Mouse (Mus musculus): ENCODE results near the gene Pou3f1.

Pou3f1 gene

GRCm38 (mm10) chr4:124656518-124656853 lies at the start of gene Pou3f1:
TSS of gene Pou3f1 (plus strand) at chr4:124656807.
- no peak for DNase-seq

- peak; percentile 51 for DNase-seq
These were observed 49.4 kb upstream of the Pou3f1 start for GRCm38 (mm10) chr4:124607166-124607565.

- DNase-seq: no peak
These were observed 46.5 kb upstream of the Pou3f1 start for GRCm38 (mm10) chr4:124610066-124610465.

GRCm38 (mm10) chr4:124610703-124611102 lies 45.9 kb upstream of the Pou3f1 start, which contains the start of gene 3100002H09Rik:
TSS of gene 3100002H09Rik (minus strand) at chr4:124610803.
- no peak for DNase-seq

- DNase-seq: no peak
These were observed 44.8 kb upstream of the Pou3f1 start for GRCm38 (mm10) chr4:124611768-124612167.

- no peak for DNase-seq
These were observed 42.4 kb upstream of the Pou3f1 start for GRCm38 (mm10) chr4:124614189-124614588.

GRCm38 (mm10) chr4:124615406-124615960 lies 41.1 kb upstream of the Pou3f1 start:
- no peak for DNase-seq

- DNase-seq: no peak
These were observed 40.6 kb upstream of the Pou3f1 start for GRCm38 (mm10) chr4:124615986-124616385.

- no peak for DNase-seq
These were observed 40.0 kb upstream of the Pou3f1 start for GRCm38 (mm10) chr4:124616636-124617035.

- DNase-seq: no peak
These were observed 38.0 kb upstream of the Pou3f1 start for GRCm38 (mm10) chr4:124618599-124618998.

GRCm38 (mm10) chr4:124621406-124621805 lies 35.2 kb upstream of the Pou3f1 start:
- DNase-seq: no peak

GRCm38 (mm10) chr4:124622566-124622965 lies 34.0 kb upstream of the Pou3f1 start:
- DNase-seq: no peak

- peak; percentile 58 for DNase-seq
These were observed 32.5 kb upstream of the Pou3f1 start for GRCm38 (mm10) chr4:124624111-124624581.

- DNase-seq: no peak
These were observed 29.8 kb upstream of the Pou3f1 start for GRCm38 (mm10) chr4:124626836-124627235.

GRCm38 (mm10) chr4:124631456-124631855 lies 25.2 kb upstream of the Pou3f1 start:
- no peak for DNase-seq

- no peak for DNase-seq
These were observed 23.8 kb upstream of the Pou3f1 start for GRCm38 (mm10) chr4:124632856-124633255.

- DNase-seq: no peak
These were observed 23.3 kb upstream of the Pou3f1 start for GRCm38 (mm10) chr4:124633281-124633680.

GRCm38 (mm10) chr4:124639715-124640114 lies 16.9 kb upstream of the Pou3f1 start:
- DNase-seq: no peak

- no peak for DNase-seq
These were observed 12.7 kb upstream of the Pou3f1 start for GRCm38 (mm10) chr4:124643859-124644258.

GRCm38 (mm10) chr4:124644974-124645433 lies 11.6 kb upstream of the Pou3f1 start:
- no peak for DNase-seq

GRCm38 (mm10) chr4:124646591-124646990 lies 10.0 kb upstream of the Pou3f1 start:
- no peak for DNase-seq

GRCm38 (mm10) chr4:124647909-124648308 lies 8.7 kb upstream of the Pou3f1 start:
- DNase-seq: no peak

- no peak for DNase-seq
These were observed 3.7 kb upstream of the Pou3f1 start for GRCm38 (mm10) chr4:124652886-124653285.

GRCm38 (mm10) chr4:124656854-124657650 lies 445 bp downstream of the Pou3f1 start:
- DNase-seq: peak; percentile 92

All from right cerebral cortex, adult 18-20 months (tissue).